Mouse (Mus musculus) heart, adult 2 months (tissue): Measurements from ENCODE around the gene 4931406C07Rik. TPM values are rescaled to one million over a fixed set of nuclear protein-coding genes. Genes with fewer than 3 reads are reported as not detected.
A peak's percentile ranks its signal among the peaks of the same experiment; 100 is the strongest.
"Not testable (repeated sequence)": the region's sequence is repeated elsewhere in the genome, so short reads cannot be mapped to it uniquely, and the experiment has no call there.

Experiments
- DNase-seq, 2 experiments: peaks; one replicate each; pipeline ENCODE4 v3.0.0; 2021
- H3K27ac ChIP-seq: fragments of 200-600 bp; 2 replicates; pipeline ENCODE4 v1.8.1; 2022
- H3K27me3 ChIP-seq: fragments of 200-500 bp; 2 replicates; pipeline ENCODE4 v1.6.1; 2012; ENCODE audit warnings: mild to moderate bottlenecking, low read length, inconsistent platforms, mixed read lengths; ENCODE audit not compliant: control insufficient read depth, insufficient read depth
- H3K36me3 ChIP-seq: fragments of 200-500 bp; 2 replicates; pipeline ENCODE4 v1.6.1; 2012; ENCODE audit warnings: low read length, inconsistent platforms; ENCODE audit not compliant: control insufficient read depth, insufficient read depth
- H3K4me1 ChIP-seq: fragments of 200-500 bp; 2 replicates; pipeline ENCODE4 v1.6.1; 2011; ENCODE audit warnings: low read length; ENCODE audit not compliant: control insufficient read depth, insufficient read depth
- H3K4me3 ChIP-seq: fragments of 200-600 bp; 2 replicates; pipeline ENCODE4 v1.8.1; 2022
- H3K79me2 ChIP-seq: fragments of 200-500 bp; replicated peaks from 2 replicates; pipeline ENCODE4 v1.6.1; 2012; ENCODE audit warnings: mild to moderate bottlenecking, inconsistent platforms, low read length, moderate library complexity, mixed read lengths; ENCODE audit not compliant: control insufficient read depth, insufficient read depth
- H3K9ac ChIP-seq: fragments of 200-500 bp; 2 replicates; pipeline ENCODE4 v1.6.1; 2012; ENCODE audit warnings: low read depth, mild to moderate bottlenecking, control low read depth, inconsistent platforms, low read length, mixed read lengths
- CTCF ChIP-seq: fragments of 200-600 bp; IDR thresholded peaks from 2 replicates; pipeline ENCODE4 v1.8.1; 2022; ENCODE audit warnings: antibody characterized with exemption, mild to moderate bottlenecking, moderate library complexity
- EP300 ChIP-seq: fragments of 200-500 bp; IDR thresholded peaks from 2 replicates; pipeline ENCODE4 v1.6.1; 2011; ENCODE audit warnings: low read depth, low read length, control low read depth; ENCODE audit not compliant: insufficient read depth
- POLR2A ChIP-seq: fragments of 200-500 bp; IDR thresholded peaks from 2 replicates; pipeline ENCODE4 v1.6.1; 2011; ENCODE audit warnings: mild to moderate bottlenecking, low read depth, low read length, control low read depth; ENCODE audit not compliant: insufficient read depth
- WGBS: fragments of 180-500 bp; shearing (Covaris S2); methylation state at CpG from one replicate; pipeline ENCODE4 v1.1.7; 2018; 5-methylcytosine and 5-hydroxymethylcytosine counted together
- intact Hi-C: fragments of 180-260 bp; cut with DNase I; formaldehyde crosslinking; loops from one replicate; pipeline ENCODE4 v1.15.1; 2025
- polyA plus RNA-seq: library from polyadenylated mRNA; depleted of rRNA; stranded (reverse); fragments of >200 nt; gene quantifications from 2 replicates; pipeline ENCODE4 v1.2.3, GENCODE M21; 2012
- total RNA-seq, 2 experiments: library from RNA; stranded (reverse); gene quantifications; 2 replicates each; pipeline ENCODE4 v1.2.3; 2021

4931406C07Rik gene
- total and polyA plus RNA-seq, 3 experiments = 4.9 to 8.1 (median 5.7) TPM

DNA sequence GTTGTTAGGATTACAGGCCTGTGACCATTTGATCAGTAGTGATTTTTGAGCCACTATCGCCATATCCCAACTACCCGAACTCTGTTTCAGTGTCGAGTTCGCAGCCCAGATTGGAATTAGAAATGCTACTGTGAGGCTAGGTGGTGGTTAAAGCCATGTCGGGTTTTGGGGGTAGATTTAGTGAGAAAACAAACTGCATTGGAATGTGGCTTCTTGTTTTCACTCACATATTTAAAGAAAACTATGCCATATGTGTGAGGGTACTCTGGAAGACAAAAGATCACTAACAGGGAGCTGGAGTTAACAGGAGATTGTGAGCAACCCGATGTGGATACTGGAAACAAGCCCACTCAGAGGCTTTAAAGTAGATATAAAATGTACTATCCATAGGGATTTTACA is 1.0 kb upstream of the 4931406C07Rik start:
- H3K36me3 ChIP-seq = peaks cover 39% of the 10 kb centered on the region
- peak overlapping the region; percentile 47 for H3K9ac ChIP-seq
- H3K27ac ChIP-seq = no peak overlapping the region; the same call in 1 of the 2 replicates
- 15% methylated on average over 6 of the region's 6 CpGs for whole genome bisulfite sequencing
- peaks cover 8% of the 10 kb centered on the region for H3K4me1 ChIP-seq
- no peak for DNase-seq
- H3K27me3 ChIP-seq = no peaks in the 10 kb centered on the region
- no peak for TF ChIP-seq EP300
- no peak for TF ChIP-seq POLR2A
- TF ChIP-seq CTCF = no peak
- H3K79me2 ChIP-seq = no peaks in the 10 kb centered on the region
- intact Hi-C loops = loop anchor here (2.0 to 5.0 kb wide), 2 partner anchors 26 to 50 kb away; partner anchors contain the start of gene Cep295
- peak overlapping the region; percentile 78; the same call in 1 of the 2 replicates for H3K4me3 ChIP-seq

DNA sequence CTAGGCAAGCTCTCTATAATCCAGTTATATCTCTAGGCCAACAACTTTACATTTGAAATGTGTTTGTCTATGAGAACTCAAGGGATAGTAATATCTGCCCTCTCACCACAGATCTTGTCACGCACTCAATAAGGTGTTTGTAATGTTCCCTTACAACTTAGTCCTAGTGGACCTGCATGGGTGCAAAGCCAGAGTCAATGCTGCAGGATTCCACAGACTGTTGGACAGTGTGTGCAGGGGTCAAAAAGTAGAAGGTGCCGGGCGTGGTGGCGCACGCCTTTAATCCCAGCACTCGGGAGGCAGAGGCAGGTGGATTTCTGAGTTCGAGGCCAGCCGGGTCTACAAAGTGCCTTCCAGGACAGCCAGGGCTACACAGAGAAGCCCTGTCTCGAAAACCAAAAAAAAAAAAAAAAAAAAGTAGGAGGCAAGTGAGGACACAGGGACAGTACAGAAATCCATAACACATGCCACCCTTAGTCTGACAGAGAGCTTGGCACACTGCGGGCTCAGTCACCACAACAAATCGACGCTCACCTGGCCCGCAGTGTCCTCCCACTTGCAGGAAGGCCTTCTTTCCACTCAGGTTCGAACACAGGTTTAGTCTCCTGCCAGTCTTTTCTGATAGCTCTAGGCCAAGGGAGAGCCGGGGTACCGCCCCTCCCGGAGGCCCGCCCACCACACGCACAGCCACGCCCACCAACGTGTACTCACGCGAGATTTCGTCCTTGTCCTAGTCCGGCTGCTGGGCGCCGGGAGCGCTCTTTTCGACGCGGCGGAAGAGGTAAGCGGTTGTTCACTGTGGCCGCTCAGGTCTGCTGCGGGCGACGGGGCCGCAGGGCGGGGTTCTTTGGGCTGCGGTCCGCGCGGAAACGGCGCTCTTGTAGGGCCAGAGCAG is 498 bp downstream of the 4931406C07Rik start, which contains the start of gene Taf1d:
Gene Taf1d (plus strand): TSS at position 712 of the 895 bp plus-strand sequence.
- H3K4me1 ChIP-seq = peaks cover 8% of the 10 kb centered on the region
- intact Hi-C loops = loop anchor here (2.0 to 5.0 kb wide), 2 partner anchors 25 to 52 kb away; partner anchors contain the start of gene Cep295
- peak; percentile 97 to 100 for DNase-seq
- peak within 1 kb of the TSS; percentile 78 for H3K4me3 ChIP-seq
- peak within 1 kb of the TSS; percentile 93 for H3K27ac ChIP-seq
- WGBS = 11% methylated on average over 45 of the region's 45 CpGs
- TF ChIP-seq CTCF (no peak), EP300 (peak; percentile 29; the same call in 1 of the 2 replicates), POLR2A (peak; percentile 97)
- H3K9ac ChIP-seq = peak within 1 kb of the TSS; percentile 86
- no peaks in the 10 kb centered on the region for H3K27me3 ChIP-seq
- H3K36me3 ChIP-seq = peaks cover 31% of the 10 kb centered on the region
- H3K79me2 ChIP-seq = no peaks in the 10 kb centered on the region

DNA sequence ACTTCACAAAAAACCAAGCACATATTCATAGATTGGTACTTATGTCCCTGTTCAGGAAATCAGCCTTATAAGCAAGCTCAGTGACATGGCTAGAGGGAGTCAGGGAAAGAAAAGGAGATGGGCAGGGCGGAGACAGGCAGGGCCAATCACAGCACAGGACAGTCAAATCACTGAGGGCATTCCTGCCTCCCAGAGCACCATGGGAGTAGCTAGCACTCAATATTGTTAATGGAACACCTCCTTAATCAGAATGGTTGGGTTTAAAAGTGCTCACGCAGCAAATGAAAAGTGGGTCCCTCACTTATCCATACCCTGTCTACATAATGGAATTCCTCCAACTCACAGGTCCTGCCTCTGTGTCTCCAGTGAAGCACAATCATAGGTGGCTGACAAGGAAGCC is 3.4 kb downstream of the 4931406C07Rik start:
- Histone ChIP-seq H3K36me3 (peaks cover 9% of the 10 kb centered on the region), H3K9ac (no peak overlapping the region), H3K4me1 (peaks cover 6% of the 10 kb centered on the region), H3K4me3 (no peak overlapping the region), H3K27ac (no peak overlapping the region), H3K79me2 (no peaks in the 10 kb centered on the region), H3K27me3 (no peaks in the 10 kb centered on the region)
- no peak for TF ChIP-seq CTCF
- TF ChIP-seq EP300 = no peak
- no peak for TF ChIP-seq POLR2A
- WGBS = 91% methylated on average over 2 of the region's 2 CpGs
- DNase-seq = no peak
- intact Hi-C loops = no loop called here

DNA sequence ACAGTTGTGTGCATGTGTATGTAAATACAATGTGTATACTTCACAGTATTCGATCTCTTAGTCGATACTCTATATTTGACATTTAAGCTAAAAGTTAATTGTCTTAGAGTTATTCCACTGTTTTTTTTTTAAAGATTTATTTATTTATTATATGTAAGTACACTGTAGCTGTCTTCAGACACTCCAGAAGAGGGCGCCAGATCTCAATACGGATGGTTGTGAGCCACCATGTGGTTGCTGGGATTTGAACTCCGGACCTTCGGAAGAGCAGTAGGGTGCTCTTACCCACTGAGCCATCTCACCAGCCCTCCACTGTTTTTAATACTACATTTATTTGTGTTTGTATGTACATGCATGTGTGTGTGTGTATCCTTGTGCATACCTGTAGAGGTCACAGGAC is 4.2 kb downstream of the 4931406C07Rik start:
- DNase-seq, H3K27me3 ChIP-seq, H3K79me2 ChIP-seq, H3K36me3 ChIP-seq, intact Hi-C loops, H3K9ac ChIP-seq, H3K27ac ChIP-seq, H3K4me1 ChIP-seq, H3K4me3 ChIP-seq: not testable (repeated sequence)
- peak; percentile 56 for TF ChIP-seq CTCF
- 86% methylated on average over 6 of the region's 6 CpGs for WGBS

DNA sequence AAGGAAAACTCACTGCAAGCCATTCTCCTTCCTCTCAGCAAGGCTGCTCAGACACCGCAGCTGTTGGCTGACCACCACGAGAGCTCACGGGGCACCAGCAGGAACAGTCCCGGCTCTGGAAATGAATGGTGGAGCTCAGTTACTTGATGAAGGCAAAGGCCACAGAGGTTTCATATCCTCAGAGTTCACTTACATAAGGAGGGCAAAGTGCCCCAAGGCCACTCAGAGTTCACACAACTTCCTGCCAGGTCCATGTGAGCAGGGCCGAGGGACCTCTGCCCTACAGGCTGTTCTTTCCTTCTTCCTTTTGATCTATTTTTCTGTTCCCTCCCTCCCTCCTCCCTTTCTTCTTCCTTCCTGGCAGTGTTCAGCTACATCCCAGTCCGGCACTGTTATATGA is 4.8 kb downstream of the 4931406C07Rik start:
- intact Hi-C loops = no loop called here
- no peak for TF ChIP-seq CTCF
- TF ChIP-seq POLR2A = no peak
- no peak for TF ChIP-seq EP300
- H3K79me2 ChIP-seq = no peaks in the 10 kb centered on the region
- peak in 1 of 2 experiments; percentile 38 for DNase-seq
- peaks cover 2% of the 10 kb centered on the region for H3K4me1 ChIP-seq
- H3K27me3 ChIP-seq = no peaks in the 10 kb centered on the region
- H3K4me3 ChIP-seq = no peak overlapping the region
- H3K9ac ChIP-seq = 0 out of 2 replicates have a peak overlapping the region, but pooled peaks have one; percentile 5
- H3K36me3 ChIP-seq = no peaks in the 10 kb centered on the region; the same call in 1 of the 2 replicates
- 26% methylated on average over 6 of the region's 6 CpGs for WGBS
- H3K27ac ChIP-seq = peak overlapping the region; percentile 51

DNA sequence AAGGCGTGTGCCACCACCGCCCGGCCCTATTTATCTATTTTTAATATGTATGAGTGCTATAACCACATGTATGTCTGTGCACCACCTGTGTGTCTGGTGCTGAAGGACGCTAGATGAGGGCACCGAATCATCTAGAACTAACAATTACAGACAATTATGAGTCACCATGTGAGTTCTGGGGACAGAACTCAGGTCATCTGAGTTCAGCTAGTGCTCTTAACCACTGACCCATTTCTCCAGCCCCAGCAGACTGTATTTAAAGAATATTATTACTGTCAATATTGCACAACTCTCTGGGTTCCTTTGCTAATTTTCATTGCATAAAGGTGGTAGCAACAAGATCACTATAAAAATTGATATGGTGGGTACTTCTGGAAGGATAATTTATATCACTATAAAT is 6.2 kb downstream of the 4931406C07Rik start:
- Histone ChIP-seq H3K27me3 (no peaks in the 10 kb centered on the region), H3K4me1 (no peaks in the 10 kb centered on the region), H3K36me3 (no peaks in the 10 kb centered on the region), H3K9ac (no peak overlapping the region), H3K4me3 (no peak overlapping the region), H3K27ac (no peak overlapping the region), H3K79me2 (no peaks in the 10 kb centered on the region)
- DNase-seq = no peak
- 87% methylated on average over 5 of the region's 5 CpGs for WGBS
- no peak for TF ChIP-seq CTCF
- TF ChIP-seq POLR2A = no peak
- TF ChIP-seq EP300 = no peak
- intact Hi-C loops = no loop called here
